Mouse (Mus musculus) adrenal gland, adult (tissue): Measurements from ENCODE around the gene Gm10058.
"Not testable (repeated sequence)": the region's sequence is repeated elsewhere in the genome, so short reads cannot be mapped to it uniquely, and the experiment has no call there.

Experiments used
- DNase-seq, 2 experiments: peaks; one replicate each; pipeline ENCODE4 v3.0.0; 2022 to 2023; ENCODE audit warnings: low spot score in 1 of 2; ENCODE audit not compliant: inconsistent age in 2 of 2

Gm10058 gene

DNA sequence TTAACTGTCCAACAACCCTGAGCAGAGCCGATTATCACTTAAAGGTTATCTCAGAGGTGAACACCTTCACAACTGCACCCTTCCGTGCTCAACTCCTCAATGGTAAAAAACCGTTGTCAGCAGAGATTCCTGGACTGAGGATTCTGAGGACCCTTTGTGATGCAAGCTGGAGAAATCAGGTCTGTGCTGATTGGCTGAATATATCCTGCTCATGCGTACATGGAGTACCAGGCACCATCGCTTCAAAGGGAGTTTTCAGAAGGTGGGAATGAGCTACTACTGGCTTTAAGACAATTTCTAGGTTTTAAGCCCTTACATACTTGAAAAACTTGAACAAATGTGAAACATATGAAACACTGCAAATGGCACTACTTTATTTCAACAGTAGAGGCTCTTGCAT lies at the start of gene Gm10058:
TSS of gene Gm10058 (minus strand) at position 101 of the 400 bp plus-strand sequence.
- DNase-seq, result not testable (repeated sequence)
